Comparison of ENCODE assay signal across 8 mouse cellular contexts in the genomic region with DNA sequence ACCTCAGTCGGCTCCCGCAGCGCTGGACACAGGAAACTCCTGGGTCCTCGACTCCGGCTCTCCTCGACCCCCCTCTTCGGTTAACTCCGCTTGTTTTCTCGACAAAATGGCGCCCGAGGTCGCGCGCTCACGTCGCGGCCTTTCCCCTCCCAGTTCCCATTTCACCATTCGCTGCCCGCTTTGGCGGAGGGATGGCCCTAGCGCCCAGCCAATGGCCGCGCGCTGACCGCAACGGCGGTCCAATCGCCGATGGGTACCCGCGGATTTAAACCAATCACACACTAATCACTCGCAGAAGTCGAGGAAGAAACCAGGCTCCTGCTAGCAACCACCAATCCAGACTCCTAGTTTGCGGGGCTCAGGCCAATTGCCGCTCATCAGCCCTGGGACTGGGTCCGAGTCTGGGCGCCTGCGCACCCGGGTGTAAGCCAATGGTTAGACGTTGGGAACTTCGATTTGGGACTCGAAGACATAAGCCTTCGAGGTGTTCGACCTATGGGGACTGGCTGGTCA. TPM values are rescaled to one million over a fixed set of nuclear protein-coding genes. Genes with fewer than 3 reads are reported as not detected.
A peak's percentile ranks its signal among the peaks of the same experiment; 100 is the strongest.
DNase-seq lines count a peak whose midpoint lies in the region; ATAC-seq lines count a peak whose summit lies in the region.

A gene (minus strand): TSS at position 134 of the 513 bp plus-strand sequence.

- H3K27ac ChIP-seq in brown adipose tissue, adult 24 weeks (replicated peaks; ENCODE audit: low read depth, low read length), result peak within 1 kb of the TSS; percentile 80
- peak within 1 kb of the TSS; percentile 98 for H3K27ac ChIP-seq in heart, embryonic 13.5 days (replicated peaks)
- H3K27ac ChIP-seq in liver, embryonic 12.5 days, result peak within 1 kb of the TSS; percentile 93
- H3K27ac ChIP-seq in stomach, embryonic 15.5 days, result peak within 1 kb of the TSS; percentile 96

- DNase-seq in CD4-positive, CD25-positive, alpha-beta regulatory T cell, adult 2 months (ENCODE audit: low read depth, low spot score), result peak; percentile 98
- peak; percentile 76 for DNase-seq in fat pad, adult 2 months (ENCODE audit: extremely low read depth, low read depth, low spot score)
- DNase-seq in kidney, postnatal 10 days, result peak; percentile 97
- peak; percentile 97 for DNase-seq in natural killer cell, adult 2 months (ENCODE audit: low spot score in 2 of 2)

- peak within 1 kb of the TSS; percentile 98 for H3K4me2 ChIP-seq in heart, embryonic 13.5 days
- H3K4me2 ChIP-seq in liver, embryonic 12.5 days, result peak within 1 kb of the TSS; percentile 95
- H3K4me2 ChIP-seq in stomach, embryonic 15.5 days, result peak within 1 kb of the TSS; percentile 87

- peaks cover 3% of the 10 kb centered on the region; the same call in 1 of the 2 replicates for H3K4me1 ChIP-seq in brown adipose tissue, adult 24 weeks (ENCODE audit: control insufficient read depth, insufficient read depth, insufficient read length, low read length)
- peaks cover 76% of the 10 kb centered on the region for H3K4me1 ChIP-seq in heart, embryonic 13.5 days
- peaks cover 45% of the 10 kb centered on the region for H3K4me1 ChIP-seq in liver, embryonic 12.5 days
- H3K4me1 ChIP-seq in stomach, embryonic 15.5 days, result peaks cover 7% of the 10 kb centered on the region; the same call in 1 of the 2 replicates

- WGBS in heart, embryonic 13.5 days, result under 1% methylated on average over 44 of the region's 44 CpGs
- WGBS in liver, embryonic 12.5 days (ENCODE audit: insufficient replicate concordance), result under 1% methylated on average over 44 of the region's 44 CpGs
- WGBS in stomach, embryonic 15.5 days, result under 1% methylated on average over 44 of the region's 44 CpGs

- H3K4me3 ChIP-seq in brown adipose tissue, adult 24 weeks (ENCODE audit: insufficient read depth, low read depth, low read length), result peak within 1 kb of the TSS; percentile 87
- peak within 1 kb of the TSS; percentile 97 for H3K4me3 ChIP-seq in heart, embryonic 13.5 days
- H3K4me3 ChIP-seq in liver, embryonic 12.5 days, result peak within 1 kb of the TSS; percentile 98
- peak within 1 kb of the TSS; percentile 95 for H3K4me3 ChIP-seq in stomach, embryonic 15.5 days (replicated peaks)

- H3K36me3 ChIP-seq in heart, embryonic 13.5 days, result peaks cover 19% of the 10 kb centered on the region
- peaks cover 29% of the 10 kb centered on the region for H3K36me3 ChIP-seq in liver, embryonic 12.5 days
- H3K36me3 ChIP-seq in stomach, embryonic 15.5 days, result no peaks in the 10 kb centered on the region

- H3K9ac ChIP-seq in heart, embryonic 13.5 days, result peak within 1 kb of the TSS; percentile 99
- peak within 1 kb of the TSS; percentile 98 for H3K9ac ChIP-seq in liver, embryonic 12.5 days
- peak within 1 kb of the TSS; percentile 99 for H3K9ac ChIP-seq in stomach, embryonic 15.5 days

- H3K9me3 ChIP-seq in heart, embryonic 13.5 days, result no peaks in the 10 kb centered on the region
- no peaks in the 10 kb centered on the region for H3K9me3 ChIP-seq in liver, embryonic 12.5 days (replicated peaks)
- no peaks in the 10 kb centered on the region for H3K9me3 ChIP-seq in stomach, embryonic 15.5 days

- peak; percentile 86 for ATAC-seq in heart, embryonic 13.5 days (ENCODE audit: extremely low read depth, insufficient number of reproducible peaks, low FRiP score, low TSS enrichment)
- peak; percentile 95 for ATAC-seq in liver, embryonic 12.5 days
- ATAC-seq in stomach, embryonic 15.5 days (ENCODE audit: insufficient read depth, low FRiP score, low read depth), result peak; percentile 94

- no peaks in the 10 kb centered on the region for H3K27me3 ChIP-seq in heart, embryonic 13.5 days (replicated peaks)
- no peaks in the 10 kb centered on the region for H3K27me3 ChIP-seq in liver, embryonic 12.5 days (replicated peaks)
- H3K27me3 ChIP-seq in stomach, embryonic 15.5 days (replicated peaks), result no peaks in the 10 kb centered on the region

RNA-seq across cellular contexts. Expression of the gene that starts here (rescaled TPM):
- 32.1 and 35.7 TPM in 2 replicates for polyA plus RNA-seq in brown adipose tissue, adult 24 weeks (2012; ENCODE audit: insufficient read depth, insufficient read length, missing spikeins)
- polyA plus RNA-seq in heart, embryonic 13.5 days (2015; fragmentation: Nextera tagmentation; extraction: Ambion mirVana), result 42.8 and 47.4 TPM in 2 replicates
- 47.7 and 53.7 TPM in 2 replicates for polyA plus RNA-seq in liver, embryonic 12.5 days (2016; fragmentation: Nextera tagmentation; extraction: Ambion mirVana)
- polyA plus RNA-seq in stomach, embryonic 15.5 days (2015; fragmentation: Nextera tagmentation; extraction: Ambion mirVana), result 51.8 and 60.3 TPM in 2 replicates

Comparison
In these comparisons a context has a peak if more than half of its experiments do, and no peak if none do; other contexts are left out.
1. Peak in every context shown above with its lines: DNase-seq, ATAC-seq, H3K4me3 ChIP-seq and H3K27ac ChIP-seq.